Mouse (Mus musculus) kidney, adult 2 months (tissue): ENCODE results near the gene Dcaf8. TPM values are rescaled to one million over a fixed set of nuclear protein-coding genes. Genes with fewer than 3 reads are reported as not detected.

Experiments
- DNase-seq: peaks from one replicate; pipeline ENCODE4 v3.0.0; 2021
- H3K27ac ChIP-seq: fragments of 200-500 bp; 2 replicates; pipeline ENCODE4 v1.5.1; 2012; ENCODE audit warnings: low read depth, low read length, control low read depth, inconsistent platforms; ENCODE audit not compliant: insufficient read depth
- H3K27me3 ChIP-seq: fragments of 200-500 bp; replicated peaks from 2 replicates; pipeline ENCODE4 v1.6.1; 2012; ENCODE audit warnings: mild to moderate bottlenecking, moderate library complexity, low read length, inconsistent platforms; ENCODE audit not compliant: control insufficient read depth, insufficient read depth
- H3K36me3 ChIP-seq: fragments of 200-500 bp; 2 replicates; pipeline ENCODE4 v1.6.1; 2012; ENCODE audit warnings: mild to moderate bottlenecking, moderate library complexity, low read length, inconsistent platforms; ENCODE audit not compliant: control insufficient read depth, insufficient read depth
- H3K4me1 ChIP-seq: fragments of 200-500 bp; 2 replicates; pipeline ENCODE4 v1.6.1; 2011; ENCODE audit warnings: low read length; ENCODE audit not compliant: control insufficient read depth, insufficient read depth
- H3K4me3 ChIP-seq: fragments of 200-500 bp; 2 replicates; pipeline ENCODE4 v1.5.1; 2011; ENCODE audit warnings: mild to moderate bottlenecking, low read depth, low read length, control low read depth; ENCODE audit not compliant: insufficient read depth
- CTCF ChIP-seq: fragments of 200-500 bp; conservative IDR thresholded peaks from 2 replicates; pipeline ENCODE4 v1.5.1; 2011; ENCODE audit warnings: low read depth, mild to moderate bottlenecking, control low read depth, low read length, moderate library complexity, mixed read lengths; ENCODE audit not compliant: insufficient read depth, insufficient read length
- POLR2A ChIP-seq: fragments of 200-500 bp; IDR thresholded peaks from one replicate; pipeline ENCODE4 v1.6.1; 2011; ENCODE audit warnings: low read depth, low read length, control low read depth
- WGBS: fragments of 180-500 bp; shearing (Covaris S2); methylation state at CpG from one replicate; pipeline ENCODE4 v1.1.7; 2018; 5-methylcytosine and 5-hydroxymethylcytosine counted together
- polyA plus RNA-seq: library from polyadenylated mRNA; depleted of rRNA; stranded (reverse); fragments of >200 nt; gene quantifications from 2 replicates; pipeline ENCODE4 v1.2.3, GENCODE M21; 2012

The Dcaf8 gene
- polyA plus RNA-seq, 1 experiment, result 95.1 TPM

DNA sequence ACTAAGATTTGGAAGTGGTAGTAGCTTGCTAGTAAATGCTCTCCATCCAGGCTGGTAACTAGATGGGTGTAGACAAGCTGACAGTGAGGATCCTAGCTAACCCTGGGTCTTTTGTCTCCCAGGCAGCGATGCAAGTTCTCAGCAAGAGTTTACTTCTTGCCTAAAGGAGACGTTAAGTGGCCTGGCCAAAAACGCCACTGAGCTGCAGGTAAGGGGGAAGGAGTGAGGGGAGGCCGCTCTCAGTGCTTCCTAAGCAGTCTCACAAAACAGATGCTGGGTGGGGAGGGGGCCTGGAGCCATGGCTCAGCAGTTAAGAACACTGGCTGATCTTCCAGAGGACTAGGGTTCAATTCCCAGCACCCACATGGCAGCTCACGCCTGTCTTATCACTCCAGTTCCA, 18.1 kb upstream of the Dcaf8 start:
- WGBS, result 96% methylated on average over 5 of the region's 5 CpGs
- DNase-seq, result no peak
- Histone ChIP-seq H3K4me1 (peaks cover 5% of the 10 kb centered on the region; the same call in 1 of the 2 replicates), H3K27ac (no peak overlapping the region), H3K4me3 (no peak overlapping the region), H3K27me3 (no peaks in the 10 kb centered on the region), H3K36me3 (peaks cover 7% of the 10 kb centered on the region)
- TF ChIP-seq POLR2A, result no peak
- TF ChIP-seq CTCF, result no peak

DNA sequence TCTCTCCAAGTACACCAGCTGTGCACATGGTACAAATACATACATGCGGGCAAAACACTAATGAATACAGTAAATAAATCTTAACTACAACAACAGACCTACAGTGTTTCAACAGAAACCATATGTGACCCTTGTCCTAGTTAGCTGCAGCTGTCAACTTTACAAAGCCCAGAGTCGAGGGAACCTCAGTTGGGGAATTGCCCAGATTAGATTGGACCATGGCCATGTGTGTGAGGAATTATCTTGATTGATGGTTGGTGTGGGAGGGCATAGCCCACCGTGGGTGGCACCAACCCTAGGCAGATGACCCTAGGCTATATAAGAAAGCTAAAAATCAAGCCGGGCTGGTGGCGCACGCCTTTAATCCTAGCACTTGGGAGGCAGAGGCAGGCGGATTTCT, 15.6 kb upstream of the Dcaf8 start:
- DNase-seq, result no peak
- TF ChIP-seq CTCF (no peak), POLR2A (no peak)
- H3K27me3 ChIP-seq, result no peaks in the 10 kb centered on the region
- peaks cover 7% of the 10 kb centered on the region for H3K36me3 ChIP-seq
- no peak overlapping the region for H3K27ac ChIP-seq
- peaks cover 4% of the 10 kb centered on the region; the same call in 1 of the 2 replicates for H3K4me1 ChIP-seq
- no peak overlapping the region for H3K4me3 ChIP-seq
- 84% methylated on average over 7 of the region's 7 CpGs for WGBS

DNA sequence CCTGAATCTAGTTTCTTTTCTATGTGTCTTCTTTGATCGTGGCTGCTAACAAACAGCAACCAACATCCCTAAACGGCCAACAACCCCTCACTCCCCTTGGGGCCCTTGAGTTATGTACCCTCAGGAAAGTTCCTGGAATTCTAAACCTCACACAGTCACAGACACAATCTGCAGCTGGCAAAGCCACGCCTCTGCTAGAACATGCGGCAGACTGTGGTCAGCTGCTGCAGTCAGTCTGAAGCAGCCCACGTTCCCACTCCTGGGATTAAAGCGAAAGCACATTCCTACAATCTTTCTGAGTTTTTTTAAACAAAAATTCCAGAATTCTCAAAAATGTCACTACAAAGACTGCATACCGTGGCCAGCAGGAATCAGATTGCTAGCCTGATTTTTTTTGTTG, 14.3 kb upstream of the Dcaf8 start:
- DNase-seq, result no peak
- no peak overlapping the region for H3K4me3 ChIP-seq
- H3K27ac ChIP-seq, result no peak overlapping the region
- no peaks in the 10 kb centered on the region for H3K27me3 ChIP-seq
- H3K36me3 ChIP-seq, result peaks cover 7% of the 10 kb centered on the region
- WGBS, result 63% methylated on average over 7 of the region's 7 CpGs
- TF ChIP-seq POLR2A (no peak), CTCF (no peak)
- H3K4me1 ChIP-seq, result no peaks in the 10 kb centered on the region

DNA sequence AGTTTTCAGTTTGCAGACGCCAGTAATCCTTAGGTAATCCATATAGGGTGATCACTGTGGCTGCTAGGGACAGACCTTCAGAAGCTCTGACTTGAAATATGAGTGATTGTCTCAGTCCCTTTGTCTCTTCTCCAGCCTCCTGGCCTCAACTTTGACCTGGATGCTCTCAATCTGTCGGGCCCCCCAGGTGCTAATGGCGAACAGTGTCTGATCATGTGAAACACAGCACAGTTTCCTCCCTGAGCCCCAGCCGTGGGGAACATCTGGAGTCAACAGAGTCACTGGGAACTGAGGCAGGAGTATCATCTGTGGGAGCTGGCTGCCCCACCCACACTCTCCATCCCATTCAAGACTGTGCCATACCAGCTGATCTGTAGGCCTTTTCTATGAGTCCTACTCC, 13.8 kb upstream of the Dcaf8 start:
- no peaks in the 10 kb centered on the region for H3K4me1 ChIP-seq
- peaks cover 5% of the 10 kb centered on the region; the same call in 1 of the 2 replicates for H3K36me3 ChIP-seq
- no peak for DNase-seq
- H3K27me3 ChIP-seq, result no peaks in the 10 kb centered on the region
- TF ChIP-seq POLR2A (no peak), CTCF (no peak)
- H3K27ac ChIP-seq, result no peak overlapping the region
- WGBS, result 68% methylated on average over 4 of the region's 4 CpGs
- H3K4me3 ChIP-seq, result no peak overlapping the region

DNA sequence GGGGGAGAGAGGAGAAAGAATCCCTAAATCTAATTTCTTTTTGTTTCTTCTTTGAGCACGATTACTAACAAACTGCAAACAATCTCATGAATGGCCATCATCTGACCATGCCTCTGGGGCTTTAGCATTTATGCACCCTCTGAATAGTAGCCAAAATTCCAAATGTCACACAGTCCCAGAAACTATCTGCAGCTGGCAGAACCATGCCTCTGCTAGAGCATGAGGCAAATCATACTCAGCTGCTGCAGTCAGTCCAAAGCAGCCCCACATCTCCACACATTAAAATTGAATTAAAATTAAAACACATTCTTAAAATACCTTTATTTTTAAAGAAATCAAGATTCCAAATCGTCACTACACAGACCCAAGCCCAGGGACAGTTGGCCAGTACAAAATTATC, 7.7 kb upstream of the Dcaf8 start:
- Histone ChIP-seq H3K27me3 (no peaks in the 10 kb centered on the region), H3K4me1 (no peaks in the 10 kb centered on the region; the same call in 1 of the 2 replicates), H3K27ac (no peak overlapping the region), H3K4me3 (no peak overlapping the region), H3K36me3 (no peaks in the 10 kb centered on the region)
- no peak for DNase-seq
- TF ChIP-seq POLR2A (no peak), CTCF (no peak)
- WGBS, result 66% methylated on average over 2 of the region's 2 CpGs

DNA sequence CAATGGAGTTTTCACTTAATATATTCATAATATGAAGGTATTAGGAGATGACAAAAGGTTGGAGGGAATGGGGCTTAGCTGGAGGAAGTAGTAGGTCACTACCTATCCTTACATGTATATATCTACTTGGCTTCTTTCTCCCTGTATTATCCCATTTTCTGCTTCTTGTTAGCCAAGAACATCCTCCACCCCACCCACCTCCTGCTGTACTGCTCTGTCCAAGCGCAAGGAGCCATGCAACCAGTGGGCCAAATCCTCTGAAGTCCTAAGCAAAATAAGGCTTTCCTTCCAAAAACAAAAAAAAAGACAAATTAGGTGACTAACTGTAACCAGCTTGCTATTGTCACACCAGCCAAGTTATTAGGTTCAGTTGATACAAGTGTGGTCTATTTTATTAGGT, 7.1 kb upstream of the Dcaf8 start:
- Histone ChIP-seq H3K4me1 (no peaks in the 10 kb centered on the region; the same call in 1 of the 2 replicates), H3K4me3 (no peak overlapping the region), H3K27me3 (no peaks in the 10 kb centered on the region), H3K27ac (no peak overlapping the region), H3K36me3 (no peaks in the 10 kb centered on the region)
- peak; percentile 32 for DNase-seq
- 100% methylated on average over 1 of the region's 1 CpGs for WGBS
- TF ChIP-seq POLR2A (no peak), CTCF (no peak)

DNA sequence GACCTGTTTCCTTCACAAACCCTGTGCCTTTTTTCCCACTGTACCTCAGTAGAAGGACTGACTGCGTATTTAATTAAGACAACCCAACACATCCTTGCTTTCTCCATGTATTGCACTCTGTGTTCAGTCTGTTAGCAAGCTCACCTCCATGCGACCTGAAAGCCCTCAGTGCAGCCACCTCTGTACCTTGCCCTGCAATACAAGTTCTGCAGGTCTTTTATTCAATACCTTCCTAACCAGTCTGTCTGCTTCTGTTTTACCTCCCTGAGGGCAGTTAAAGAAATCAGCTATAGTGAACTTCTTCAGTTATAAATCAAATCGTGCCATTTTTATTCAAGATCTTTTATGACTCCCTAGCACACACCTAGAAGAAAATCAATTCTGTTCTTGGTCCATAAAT, 6.4 kb upstream of the Dcaf8 start:
- no peak overlapping the region for H3K4me3 ChIP-seq
- no peaks in the 10 kb centered on the region for H3K36me3 ChIP-seq
- WGBS, result 53% methylated on average over 3 of the region's 3 CpGs
- no peaks in the 10 kb centered on the region for H3K27me3 ChIP-seq
- peak; percentile 63 for DNase-seq
- TF ChIP-seq POLR2A (no peak), CTCF (no peak)
- H3K27ac ChIP-seq, result no peak overlapping the region
- H3K4me1 ChIP-seq, result no peaks in the 10 kb centered on the region; the same call in 1 of the 2 replicates
